Mouse (Mus musculus) gastrocnemius, postnatal 14 days (tissue): ENCODE results near the gene Gm28778. TPM values are rescaled to one million over a fixed set of nuclear protein-coding genes. Genes with fewer than 3 reads are reported as not detected.
"Not testable (repeated sequence)": the region's sequence is repeated elsewhere in the genome, so short reads cannot be mapped to it uniquely, and the experiment has no call there.

Source experiments
- DNase-seq: peaks from one replicate; pipeline ENCODE4 v3.0.0; 2021; ENCODE audit warnings: mixed read lengths
- intact Hi-C: fragments of 180-260 bp; cut with DNase I; formaldehyde crosslinking; loops from one replicate; pipeline ENCODE4 v1.15.1; 2025; ENCODE audit warnings: low total_unique reads
- long read RNA-seq, 2 experiments: library from polyadenylated mRNA; stranded (forward); transcript quantifications; one replicate each; pipeline ENCODE4 v2.0.0; 2021
- total RNA-seq, 2 experiments: library from RNA; stranded (reverse); gene quantifications; 2 replicates each; pipeline ENCODE4 v1.2.3; 2021

Gm28778 gene
- total RNA-seq = not detected
- long read RNA-seq, experiment 1, partial matches to known transcripts = 0 of 1 reads
- long read RNA-seq, experiment 1, other reads (novel, unspliced or antisense) = 1 of 1 reads
- long read RNA-seq, experiment 2 = 0 reads

- peak; percentile 93 for DNase-seq
- intact Hi-C loops = no loop called here
These were observed at the start of gene Gm28778, which contains the start of the genes Pms1 and Ormdl1 for GRCm38 (mm10) chr1:53296581-53297383. Gene Gm28778, plus strand, starts transcription at chr1:53297111. Gene Pms1, minus strand, starts transcription at chr1:53297018. Gene Ormdl1, plus strand, starts transcription at chr1:53297095.

GRCm38 (mm10) chr1:53264958-53265612, 31.8 kb upstream of the Gm28778 start:
- intact Hi-C loops = not testable (repeated sequence)

GRCm38 (mm10) chr1:53269901-53270300, 27.0 kb upstream of the Gm28778 start:
- no peak for DNase-seq
- intact Hi-C loops = no loop called here

More at GRCm38 (mm10) chr1:53264958-53265612, 31.8 kb upstream of the Gm28778 start:
- DNase-seq = not testable (repeated sequence)

DNA sequence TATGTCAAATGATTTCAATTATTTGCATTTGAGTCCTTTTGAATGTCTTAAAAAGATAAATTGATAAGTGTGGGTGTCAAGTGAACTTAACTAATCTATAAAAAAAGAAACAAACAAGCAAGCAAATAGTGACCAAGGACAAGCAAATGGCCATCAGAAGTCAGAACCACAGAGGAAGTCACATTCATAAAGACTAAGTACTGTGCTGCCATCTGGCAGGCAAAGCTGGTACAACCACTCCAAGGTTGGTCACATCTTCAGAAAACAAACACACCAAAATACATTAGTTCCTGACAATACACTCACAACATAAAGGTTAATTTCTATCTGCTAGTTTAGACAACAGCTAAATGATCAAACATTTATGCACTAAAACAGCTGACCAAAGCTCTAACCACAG, 24.3 kb upstream of the Gm28778 start:
- intact Hi-C loops = loop anchor here (2.0 kb wide), 1 partner anchor 220 kb away; no protein-coding TSS in a partner anchor
- DNase-seq = peak; percentile 16

- intact Hi-C loops = no loop called here
- DNase-seq = no peak
These were observed 5.7 kb upstream of the Gm28778 start for GRCm38 (mm10) chr1:53291197-53291596.

- DNase-seq = no peak
- intact Hi-C loops = no loop called here
These were observed 3.6 kb downstream of the Gm28778 start for GRCm38 (mm10) chr1:53300506-53300905.

DNA sequence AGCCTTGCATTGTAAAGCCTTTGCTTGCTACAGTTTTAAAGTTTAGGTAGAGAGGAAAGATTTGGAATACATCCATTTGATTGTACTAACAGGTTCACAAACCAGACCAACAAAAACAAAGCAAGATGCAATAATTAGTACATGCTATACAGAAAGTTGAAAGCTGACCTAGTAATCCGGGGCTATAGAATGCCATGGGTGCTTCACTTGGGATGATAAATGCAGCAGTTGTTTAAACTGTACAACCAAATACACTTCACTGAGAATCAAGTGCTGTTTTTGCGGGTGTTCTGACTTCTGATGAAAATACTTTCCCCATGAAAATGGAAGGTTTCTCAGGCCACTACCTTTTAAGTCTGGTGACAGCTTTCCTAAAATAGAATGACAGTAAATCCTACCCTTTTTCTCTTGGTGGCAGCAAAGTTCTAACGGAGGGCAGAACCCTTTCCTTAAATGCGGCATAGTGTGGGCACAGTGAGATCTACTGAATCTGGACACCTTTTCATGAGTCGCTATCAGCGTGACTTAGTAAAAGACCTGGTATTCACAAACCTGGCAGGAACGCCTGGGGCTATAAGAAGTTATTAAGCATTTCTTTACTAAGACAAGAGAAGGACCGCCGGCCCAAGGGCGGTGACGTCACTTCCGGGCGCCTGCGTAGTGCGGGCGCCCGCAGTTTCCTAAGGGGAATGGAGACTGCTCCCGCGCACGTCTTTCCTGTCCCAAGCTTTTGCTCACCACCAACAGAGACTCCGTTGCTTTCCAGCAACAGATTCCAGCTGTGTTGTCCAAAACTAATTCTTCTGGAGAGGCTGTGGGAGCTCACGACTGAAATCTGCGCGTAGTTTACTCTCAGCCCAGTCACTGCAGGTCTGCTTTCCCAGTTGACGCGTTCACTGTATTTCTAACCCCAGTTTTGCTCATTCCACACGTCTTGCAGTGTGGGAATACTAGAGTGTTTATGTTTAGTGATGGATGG, 16.4 kb downstream of the Gm28778 start, which contains the start of gene Osgepl1:
Gene Osgepl1, plus strand, starts transcription at position 636 of the 979 bp plus-strand sequence.
- intact Hi-C loops = no loop called here
- DNase-seq = peak; percentile 84

GRCm38 (mm10) chr1:53321662-53322344, 24.9 kb downstream of the Gm28778 start:
- intact Hi-C loops = no loop called here

DNA sequence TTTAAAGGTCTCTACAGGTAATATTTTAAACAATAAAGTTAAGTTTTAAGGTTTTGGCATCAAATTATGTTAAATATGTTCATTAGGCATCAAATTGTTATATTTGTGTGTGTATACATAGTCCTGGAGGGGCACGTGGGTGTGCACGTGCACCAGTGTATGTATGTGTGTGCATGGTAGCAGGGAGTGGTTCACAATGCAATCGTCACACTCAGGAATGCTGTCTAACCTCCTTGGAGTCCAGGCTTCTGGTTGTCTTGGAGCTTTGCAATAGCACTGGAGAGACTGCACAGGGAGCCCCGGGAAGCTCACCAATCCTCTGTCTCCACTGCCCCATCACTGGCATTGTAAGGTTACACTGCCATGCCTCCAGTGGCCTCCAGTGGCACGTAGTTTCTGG, 26.3 kb downstream of the Gm28778 start:
- intact Hi-C loops = no loop called here
- DNase-seq = no peak

More at GRCm38 (mm10) chr1:53321662-53322344, 24.9 kb downstream of the Gm28778 start:
- no peak for DNase-seq

DNA sequence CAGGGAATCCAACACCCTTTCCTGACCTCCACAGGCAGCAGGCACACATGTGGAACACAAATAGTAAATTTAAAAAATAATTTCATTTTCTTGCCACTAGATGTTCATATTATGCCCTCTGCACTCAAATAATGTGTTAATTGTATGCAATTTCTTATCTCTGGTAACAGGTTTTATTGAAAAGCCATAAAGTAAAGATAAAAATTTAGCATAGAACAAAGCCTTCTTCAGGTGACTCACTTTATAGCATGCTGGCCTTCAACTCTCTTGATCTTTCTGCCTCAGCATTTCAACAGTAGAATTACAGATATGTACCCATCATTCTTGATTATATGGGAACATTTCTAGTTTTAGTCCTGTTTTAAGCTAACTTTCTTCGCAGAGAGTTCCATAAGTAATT, 27.4 kb downstream of the Gm28778 start:
- no peak for DNase-seq

DNA sequence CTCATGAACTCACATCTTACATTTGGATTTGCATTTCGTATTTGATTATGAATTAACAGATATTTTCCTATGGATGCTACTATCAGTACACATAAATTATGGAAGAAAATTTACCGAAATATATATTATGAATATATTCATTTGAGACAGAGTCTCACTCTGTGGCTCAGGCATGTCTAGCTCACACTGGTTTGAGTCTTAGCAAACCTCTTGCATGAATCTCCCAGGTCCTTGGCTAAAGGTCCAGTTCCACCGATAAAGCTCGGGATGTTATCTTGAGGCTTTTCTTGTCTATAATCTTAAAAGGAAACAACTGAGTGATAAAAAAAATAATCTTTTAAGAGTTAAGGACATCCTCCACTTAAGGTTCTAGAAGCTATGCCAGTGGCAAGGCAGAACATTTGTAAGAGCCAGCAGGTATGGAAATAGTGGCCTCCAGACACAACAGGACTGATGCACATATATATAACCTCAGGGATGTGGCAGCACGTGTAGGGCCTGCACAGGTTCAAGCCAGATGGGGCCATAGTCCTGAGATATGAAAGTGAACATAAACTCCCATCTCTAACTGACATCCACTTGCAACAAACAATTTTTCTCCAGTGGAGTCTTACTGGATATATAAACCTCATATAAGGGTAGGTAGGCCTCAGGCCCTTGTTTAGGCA, 28.1 kb downstream of the Gm28778 start:
- no peak for DNase-seq
- intact Hi-C loops = no loop called here

More for the DNA sequence above, 27.4 kb downstream of the Gm28778 start:
- intact Hi-C loops = no loop called here

DNA sequence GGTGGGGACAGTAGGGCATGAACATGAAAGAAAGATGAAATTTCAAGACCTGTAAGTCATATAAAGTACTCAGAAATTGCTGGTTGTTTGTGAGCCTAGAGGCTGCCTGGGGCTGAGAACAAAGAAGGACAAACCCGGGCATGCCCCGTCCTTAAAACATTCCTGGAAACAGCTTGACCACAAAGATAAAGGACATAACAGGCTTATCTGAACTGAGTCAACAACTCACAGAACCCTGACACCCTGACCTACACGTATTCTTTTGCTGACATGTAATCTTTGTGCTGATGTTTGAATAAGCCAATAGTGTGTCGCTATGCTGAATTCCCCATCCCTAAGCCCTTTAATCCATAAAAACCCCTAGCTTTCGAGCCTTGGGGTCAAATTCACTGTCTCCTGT, 36.6 kb downstream of the Gm28778 start:
- DNase-seq, intact Hi-C loops: not testable (repeated sequence)

DNA sequence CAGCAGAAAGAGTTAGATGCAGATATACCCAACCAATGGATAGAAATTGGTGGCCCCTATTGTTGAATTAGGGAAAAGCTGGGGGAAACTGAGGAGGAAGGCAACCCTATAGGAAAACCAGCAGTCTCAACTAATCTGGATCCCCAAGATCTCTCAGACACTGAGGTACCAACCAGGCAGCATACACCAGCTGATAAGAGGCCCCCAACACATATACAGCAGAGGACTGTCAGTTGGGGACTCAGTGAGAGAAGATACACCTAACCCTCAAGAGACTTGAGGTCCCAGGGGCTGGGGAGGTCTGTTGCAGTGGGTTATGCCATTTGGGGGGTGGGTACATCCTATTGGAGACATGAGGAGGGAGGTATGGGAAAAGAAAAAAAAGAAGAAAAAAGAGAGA, 38.6 kb downstream of the Gm28778 start:
- intact Hi-C loops = no loop called here
- DNase-seq = no peak

DNA sequence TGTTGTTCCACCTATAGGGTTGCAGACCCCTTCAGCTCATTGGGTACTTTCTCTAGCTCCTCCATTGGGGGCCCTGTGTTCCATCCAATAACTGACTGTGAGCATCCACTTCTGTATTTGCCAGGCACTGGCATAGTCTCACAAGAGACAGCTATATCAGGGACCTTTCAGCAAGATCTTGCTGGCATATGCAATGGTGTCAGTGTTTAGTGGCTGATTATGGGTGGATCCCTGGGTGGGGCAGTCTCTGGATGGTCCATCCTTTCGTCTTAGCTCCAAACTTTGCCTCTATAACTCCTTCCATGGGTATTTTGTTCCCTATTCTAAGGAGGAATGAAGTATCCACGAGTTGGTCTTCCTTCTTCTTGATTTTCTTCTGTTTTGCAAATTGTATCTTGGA, 40.5 kb downstream of the Gm28778 start:
- intact Hi-C loops, DNase-seq: not testable (repeated sequence)

GRCm38 (mm10) chr1:53341071-53341470, 44.2 kb downstream of the Gm28778 start:
- intact Hi-C loops = no loop called here
- DNase-seq = no peak

DNA sequence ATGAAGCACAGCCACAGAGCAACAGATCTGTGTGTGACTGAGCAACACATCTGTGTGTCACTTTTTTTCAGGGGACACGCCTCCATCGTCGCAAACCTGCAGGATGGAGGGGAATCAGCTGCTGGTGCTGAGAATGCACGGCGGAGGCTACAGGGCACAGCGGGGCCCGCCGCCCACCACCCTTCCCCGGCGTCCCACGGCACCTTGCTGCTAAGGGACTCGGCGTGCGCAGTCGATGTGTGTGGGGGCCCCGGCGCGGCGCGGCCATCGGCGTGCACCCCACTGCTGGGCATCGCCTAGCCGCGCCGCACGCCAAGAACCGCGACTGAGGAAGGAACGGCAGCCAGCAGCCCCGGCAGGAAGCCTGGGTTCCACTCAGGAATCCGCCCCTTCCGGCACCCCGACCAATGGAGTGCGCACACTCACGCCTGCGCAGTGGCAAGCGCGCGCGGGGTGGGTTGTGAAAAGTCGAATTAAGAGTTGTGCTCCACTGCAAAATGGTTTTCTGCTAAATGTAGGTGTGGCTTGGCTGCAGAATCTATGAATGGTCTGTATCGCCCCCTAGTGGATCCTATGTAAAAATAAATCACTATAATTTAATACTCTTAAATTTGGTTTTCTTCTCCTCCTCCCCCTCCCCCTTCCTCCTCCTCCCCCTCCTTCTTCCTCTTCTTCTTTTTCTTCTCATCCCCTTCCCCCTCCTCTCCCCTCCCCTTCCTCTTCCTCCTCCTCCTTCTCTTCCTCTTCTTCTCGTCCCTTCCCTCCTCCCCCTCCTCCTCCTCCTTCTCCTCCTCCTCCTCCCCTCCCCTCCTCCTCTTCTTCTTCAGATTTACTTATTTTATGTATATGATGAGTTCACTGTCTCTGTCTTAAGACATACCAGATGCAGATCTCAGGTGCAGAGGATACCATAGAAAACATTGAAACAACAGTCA, 55.7 kb downstream of the Gm28778 start, which contains the start of the genes Asdurf, Gm28551 and Asnsd1:
Gene Asdurf, minus strand, starts transcription at position 293 of the 935 bp plus-strand sequence.
Gene Gm28551, minus strand, starts transcription at position 341 of the 935 bp plus-strand sequence.
Gene Asnsd1, minus strand, starts transcription at position 426 of the 935 bp plus-strand sequence.
- intact Hi-C loops = no loop called here
- DNase-seq = peak; percentile 97

GRCm38 (mm10) chr1:53358988-53359387, 62.1 kb downstream of the Gm28778 start:
- intact Hi-C loops = no loop called here
- DNase-seq = no peak
